Mouse (Mus musculus): Measurements from ENCODE around the gene Kcnd2.

Gene Kcnd2

GRCm38 (mm10) chr6:21692861-21693350, 477.6 kb downstream of the Kcnd2 start:
- DNase-seq (ENCODE audit: low spot score), result no peak

- no peak for DNase-seq (ENCODE audit: low spot score)
Measured at GRCm38 (mm10) chr6:21697641-21698040, 482.3 kb downstream of the Kcnd2 start.

- no peak for DNase-seq (ENCODE audit: low spot score)
Measured at GRCm38 (mm10) chr6:21701131-21701530, 485.8 kb downstream of the Kcnd2 start.

GRCm38 (mm10) chr6:21709228-21709627, 493.9 kb downstream of the Kcnd2 start:
- DNase-seq (ENCODE audit: low spot score), result no peak

- DNase-seq (ENCODE audit: low spot score), result no peak
Measured at GRCm38 (mm10) chr6:21719121-21719520, 503.8 kb downstream of the Kcnd2 start.

- DNase-seq (ENCODE audit: low spot score), result no peak
Measured at GRCm38 (mm10) chr6:21722238-21722637, 506.9 kb downstream of the Kcnd2 start.

GRCm38 (mm10) chr6:21740606-21741005, 525.3 kb downstream of the Kcnd2 start:
- no peak for DNase-seq (ENCODE audit: low spot score)

- DNase-seq (ENCODE audit: low spot score), result no peak
Measured at GRCm38 (mm10) chr6:21744615-21745266, 529.4 kb downstream of the Kcnd2 start.

- no peak for DNase-seq (ENCODE audit: low spot score)
Measured at GRCm38 (mm10) chr6:21747536-21747935, 532.2 kb downstream of the Kcnd2 start.

GRCm38 (mm10) chr6:21767787-21768221, 552.5 kb downstream of the Kcnd2 start:
- DNase-seq (ENCODE audit: low spot score), result no peak

- DNase-seq (ENCODE audit: low spot score), result no peak
Measured at GRCm38 (mm10) chr6:21768745-21769446, 553.6 kb downstream of the Kcnd2 start.

- no peak for DNase-seq (ENCODE audit: low spot score)
Measured at GRCm38 (mm10) chr6:21769447-21769809, 554.1 kb downstream of the Kcnd2 start.

- no peak for DNase-seq (ENCODE audit: low spot score)
Measured at GRCm38 (mm10) chr6:21774213-21774916, 559.1 kb downstream of the Kcnd2 start.
